13 mouse cellular contexts compared by ENCODE assay signal in genomic region chr7:142394261-142395190, GRCm38 (mm10). TPM values are rescaled to one million over a fixed set of nuclear protein-coding genes. Genes with fewer than 3 reads are reported as not detected.
DNase-seq lines count a peak whose midpoint lies in the region; ATAC-seq and TF ChIP-seq lines count a peak whose summit lies in the region.
"Had no signal": no experiment of that assay in that cellular context is flagged by ENCODE, and none has a peak within 500 bp of the region (broad histone marks: within the 10 kb centered on the region; RNA-seq: fewer than 3 reads in every experiment).

No protein-coding gene starts in this region.

- H3K27ac ChIP-seq in kidney, embryonic 16.5 days (ENCODE audit: low read length), result 0 out of 2 replicates have a peak overlapping the region, but pooled peaks have one; percentile 6
- H3K27ac ChIP-seq in MEL (ENCODE audit: control insufficient read depth, low read depth, low read length), result peak overlapping the region; percentile 84

- intact Hi-C loops in left cerebral cortex, postnatal 10 days (cut with DNase I), result no loop called here

- TF ChIP-seq CTCF in MEL (IDR thresholded peaks at IDR 0.05 in 2 of 3, conservative IDR thresholded peaks at IDR 0.05 in 1 of 3; ENCODE audit: control insufficient read depth in 1 of 3, insufficient read depth in 1 of 3, low read depth in 2 of 3, low read length in 3 of 3, poor library complexity in 1 of 3, severe bottlenecking in 1 of 3), result no peak

- no peak overlapping the region for H3K4me2 ChIP-seq in kidney, embryonic 16.5 days (replicated peaks; ENCODE audit: low read depth, low read length)

- no peak for TF ChIP-seq POLR2A in MEL (IDR thresholded peaks at IDR 0.05; ENCODE audit: control insufficient read depth in 1 of 2, insufficient read depth in 1 of 2, low read depth in 1 of 2, low read length in 2 of 2, poor library complexity in 1 of 2)

- H3K4me1 ChIP-seq in kidney, embryonic 16.5 days (ENCODE audit: insufficient read depth, low read length), result peaks cover 17% of the 10 kb centered on the region; the same call in 1 of the 2 replicates
- peaks cover 29 to 64% of the 10 kb centered on the region in 2 experiments for H3K4me1 ChIP-seq in MEL (ENCODE audit: control insufficient read depth in 1 of 2, insufficient read depth in 2 of 2, low read length in 2 of 2)

- no peak for DNase-seq in kidney, adult 9 months
- peak; percentile 77 for DNase-seq in MEL (ENCODE audit: low read depth, low spot score)
- no peak for DNase-seq in left cerebral cortex, postnatal 10 days (ENCODE audit: extremely low spot score in 1 of 2, low spot score in 2 of 2)
- no peak for DNase-seq in embryo, embryonic 10.5 days (ENCODE audit: low spot score)
- DNase-seq: kidney, adult 11 months; midbrain, embryonic 14.5 days; right cerebral cortex, postnatal 14 days had no signal

- H3K4me3 ChIP-seq in kidney, embryonic 16.5 days (ENCODE audit: low read length), result no peak overlapping the region
- no peak overlapping the region for H3K4me3 ChIP-seq in MEL (ENCODE audit: control insufficient read depth in 1 of 2, insufficient read depth in 1 of 2, low read depth in 2 of 2, low read length in 2 of 2)

- H3K9ac ChIP-seq in kidney, embryonic 16.5 days (replicated peaks; ENCODE audit: low read length), result no peak overlapping the region
- H3K9ac ChIP-seq in MEL (ENCODE audit: control insufficient read depth, low read depth, low read length, poor library complexity, severe bottlenecking), result peak overlapping the region; percentile 18; the same call in 1 of the 2 replicates

- H3K9me3 ChIP-seq in kidney, embryonic 16.5 days (ENCODE audit: low read length), result no peaks in the 10 kb centered on the region
- H3K9me3 ChIP-seq in MEL (replicated peaks; ENCODE audit: insufficient read depth, low read length), result no peaks in the 10 kb centered on the region

- no peak for TF ChIP-seq RAD21 in MEL (IDR thresholded peaks at IDR 0.05; ENCODE audit: low read depth, low read length)

- H3K36me3 ChIP-seq in kidney, embryonic 16.5 days (ENCODE audit: insufficient read depth, low read length), result no peaks in the 10 kb centered on the region
- peaks cover 0 to 34% of the 10 kb centered on the region in 2 experiments; a peak in 2 of 4 replicates for H3K36me3 ChIP-seq in MEL (ENCODE audit: control insufficient read depth in 1 of 2, insufficient read depth in 2 of 2, low read length in 2 of 2)

- H3K27me3 ChIP-seq in kidney, embryonic 16.5 days (ENCODE audit: insufficient read depth, low read length), result no peaks in the 10 kb centered on the region
- no peaks in the 10 kb centered on the region for H3K27me3 ChIP-seq in MEL (ENCODE audit: control insufficient read depth in 1 of 2, insufficient read depth in 2 of 2, low read length in 2 of 2)

- H3K79me2 ChIP-seq in MEL (ENCODE audit: control insufficient read depth, insufficient read depth, low read length, poor library complexity), result no peaks in the 10 kb centered on the region

- ATAC-seq in kidney, embryonic 16.5 days (ENCODE audit: low FRiP score, low TSS enrichment), result no peak
- ATAC-seq in granulocyte monocyte progenitor cell, adult 5-6 weeks (replicated peaks; ENCODE audit: poor library complexity, severe bottlenecking), result 0 out of 2 replicates have a peak, but pooled peaks have one; percentile 8
- peak; percentile 45 for ATAC-seq in monocyte, adult 5-6 weeks (replicated peaks; ENCODE audit: insufficient number of reproducible peaks, low FRiP score, low TSS enrichment, poor library complexity, severe bottlenecking)
- ATAC-seq: activated CD4-positive, CD25-positive, alpha-beta regulatory T cell, adult 4 months had no signal

- 59% methylated on average over 6 of the region's 6 CpGs for WGBS in kidney, embryonic 16.5 days

- peak in 1 of 2 experiments; percentile 42; a peak in 2 of 4 replicates for TF ChIP-seq EP300 in MEL (IDR thresholded peaks at IDR 0.05; ENCODE audit: low read depth in 1 of 2, low read length in 2 of 2)

TF ChIP-seq in MEL, 35 proteins besides CTCF, POLR2A, EP300 and RAD21 (continues in another document):
- no peak for TF ChIP-seq GABPA (IDR thresholded peaks at IDR 0.05; ENCODE audit: low read depth, low read length)
- TF ChIP-seq USF1 (IDR thresholded peaks at IDR 0.05; ENCODE audit: low read depth, low read length), result no peak
- TF ChIP-seq GATA1 (IDR thresholded peaks at IDR 0.05; ENCODE audit: low read depth, low read length), result 0 out of 2 replicates have a peak, but pooled peaks have one; percentile 4
- no peak for TF ChIP-seq MAFK (IDR thresholded peaks at IDR 0.05; ENCODE audit: borderline replicate concordance, low read depth, low read length)
- no peak for TF ChIP-seq SIN3A (IDR thresholded peaks at IDR 0.05; ENCODE audit: low read length)
- TF ChIP-seq E2F4 (IDR thresholded peaks at IDR 0.05; ENCODE audit: borderline replicate concordance, low read depth, low read length), result no peak
- no peak for TF ChIP-seq SMC3 (IDR thresholded peaks at IDR 0.05; ENCODE audit: low read depth, low read length)
- no peak for TF ChIP-seq BHLHE40 (IDR thresholded peaks at IDR 0.05; ENCODE audit: borderline replicate concordance, low read depth, low read length)
- no peak for TF ChIP-seq UBTF (IDR thresholded peaks at IDR 0.05; ENCODE audit: borderline replicate concordance, insufficient read depth, low read depth, low read length)
- no peak for TF ChIP-seq JUND (IDR thresholded peaks at IDR 0.05; ENCODE audit: low read depth, low read length)
- 0 out of 2 replicates have a peak, but pooled peaks have one; percentile 29 for TF ChIP-seq TBP (IDR thresholded peaks at IDR 0.05; ENCODE audit: low read depth, low read length)
- no peak for TF ChIP-seq MYB (IDR thresholded peaks at IDR 0.05; ENCODE audit: low read depth, low read length)
- peak; percentile 24; the same call in 1 of the 2 replicates for TF ChIP-seq ETS1 (IDR thresholded peaks at IDR 0.05; ENCODE audit: low read depth, low read length)
- no peak for TF ChIP-seq ZMIZ1 (IDR thresholded peaks at IDR 0.05; ENCODE audit: low read depth, low read length)
- TF ChIP-seq ZKSCAN1 (IDR thresholded peaks at IDR 0.05; ENCODE audit: low read depth, low read length), result no peak
- TF ChIP-seq TCF12 (IDR thresholded peaks at IDR 0.05; ENCODE audit: low read depth, low read length), result no peak
- TF ChIP-seq CHD2 (IDR thresholded peaks at IDR 0.05; ENCODE audit: low read length), result no peak
- TF ChIP-seq MXI1 (IDR thresholded peaks at IDR 0.05; ENCODE audit: low read depth, low read length), result no peak
- no peak for TF ChIP-seq POLR2AphosphoS2 (IDR thresholded peaks at IDR 0.05; ENCODE audit: low read length)

RNA-seq across cellular contexts. Expression of gene Ctsd, which starts 6.7 kb away (rescaled TPM):
- 398 and 453 TPM in 2 replicates for polyA plus RNA-seq in kidney, embryonic 16.5 days (2015; fragmentation: Nextera tagmentation; extraction: Ambion mirVana)
- total RNA-seq in MEL (2012; rRNA removed), result 112 and 115 TPM in 2 replicates
- 100 to 1,000 TPM in 1 of 2 experiments, 10 to 100 TPM in 1; 89.3 to 179 TPM for polyA plus RNA-seq in MEL (2012; ENCODE audit: insufficient read depth in 1 of 2, insufficient read length in 2 of 2, low read depth in 1 of 2, low replicate concordance in 2 of 2, missing spikeins in 1 of 2)
- 152 and 191 TPM in 2 replicates for total RNA-seq in granulocyte monocyte progenitor cell, adult 5-6 weeks (2014; fragmentation: Nextera tagmentation)
- 128 and 144 TPM in 2 replicates for total RNA-seq in granulocyte monocyte progenitor cell, adult 5-6 weeks (2017)
- total RNA-seq in monocyte, adult 5-6 weeks (2017), result 304 to 518 TPM (median 326 TPM) in 3 replicates
- 100 to 1,000 TPM; 244 to 255 TPM for total RNA-seq in left cerebral cortex, postnatal 10 days (2021)

RNA-seq across cellular contexts. Expression of gene Gm49369, which starts 12.1 kb away (rescaled TPM):
- polyA plus RNA-seq in kidney, embryonic 16.5 days (2015; fragmentation: Nextera tagmentation; extraction: Ambion mirVana), result 4.4 TPM in 1 of 2 replicates, not detected in the other
- 3.2 and 8.1 TPM in 2 replicates for total RNA-seq in MEL (2012; rRNA removed)
- 10 to 100 TPM in 1 of 2 experiments, not detected in 1; 15.2 TPM for polyA plus RNA-seq in MEL (2012; ENCODE audit: insufficient read depth in 1 of 2, insufficient read length in 2 of 2, low read depth in 1 of 2, low replicate concordance in 2 of 2, missing spikeins in 1 of 2)
- not detected in 2 replicates for total RNA-seq in granulocyte monocyte progenitor cell, adult 5-6 weeks (2014; fragmentation: Nextera tagmentation)
- total RNA-seq in granulocyte monocyte progenitor cell, adult 5-6 weeks (2017), result 38.0 and 63.2 TPM in 2 replicates
- 242 to 452 TPM (median 290 TPM) in 3 replicates for total RNA-seq in monocyte, adult 5-6 weeks (2017)
- 1 to 10 TPM in 1 of 2 experiments, not detected in 1; 1.9 TPM for total RNA-seq in left cerebral cortex, postnatal 10 days (2021)
- polyA plus RNA-seq: activated CD4-positive, CD25-positive, alpha-beta regulatory T cell, adult 4 months; testis, adult 2 months had no signal

RNA-seq across cellular contexts. Expression of gene Ifitm10, which starts 21.0 kb away (rescaled TPM):
- polyA plus RNA-seq in kidney, embryonic 16.5 days (2015; fragmentation: Nextera tagmentation; extraction: Ambion mirVana), result 1.8 and 2.5 TPM in 2 replicates
- not detected in 2 replicates for total RNA-seq in MEL (2012; rRNA removed)
- polyA plus RNA-seq in MEL (2012; ENCODE audit: insufficient read depth in 1 of 2, insufficient read length in 2 of 2, low read depth in 1 of 2, low replicate concordance in 2 of 2, missing spikeins in 1 of 2), result under 1 TPM in 1 of 2 experiments, not detected in 1; 0.21 TPM
- total RNA-seq in granulocyte monocyte progenitor cell, adult 5-6 weeks (2014; fragmentation: Nextera tagmentation), result 1.5 TPM in 1 of 2 replicates, not detected in the other
- total RNA-seq in granulocyte monocyte progenitor cell, adult 5-6 weeks (2017), result not detected in 2 replicates
- 10.2 to 46.5 TPM (median 13.9 TPM) in 3 replicates for total RNA-seq in monocyte, adult 5-6 weeks (2017)
- total RNA-seq in left cerebral cortex, postnatal 10 days (2021), result 10 to 100 TPM; 15.3 to 15.8 TPM
- total RNA-seq: hematopoietic stem cell, adult 5-6 weeks had no signal
- polyA plus RNA-seq: testis, adult 2 months had no signal

RNA-seq across cellular contexts. Expression of gene Syt8, which starts 40.1 kb away (rescaled TPM):
- polyA plus RNA-seq in kidney, embryonic 16.5 days (2015; fragmentation: Nextera tagmentation; extraction: Ambion mirVana), result 2.3 and 4.0 TPM in 2 replicates
- not detected in 2 replicates for total RNA-seq in MEL (2012; rRNA removed)
- polyA plus RNA-seq in MEL (2012; ENCODE audit: insufficient read depth in 1 of 2, insufficient read length in 2 of 2, low read depth in 1 of 2, low replicate concordance in 2 of 2, missing spikeins in 1 of 2), result not detected
- not detected in 2 replicates for total RNA-seq in granulocyte monocyte progenitor cell, adult 5-6 weeks (2014; fragmentation: Nextera tagmentation)
- total RNA-seq in granulocyte monocyte progenitor cell, adult 5-6 weeks (2017), result not detected in 2 replicates
- not detected in 3 replicates for total RNA-seq in monocyte, adult 5-6 weeks (2017)
- total RNA-seq in left cerebral cortex, postnatal 10 days (2021), result not detected
- total RNA-seq: hematopoietic stem cell, adult 5-6 weeks had no signal
- polyA plus RNA-seq: activated CD4-positive, CD25-positive, alpha-beta regulatory T cell, adult 4 months; midbrain, embryonic 14.5 days had no signal

RNA-seq across cellular contexts. Expression of gene Tnni2, which starts 47.1 kb away (rescaled TPM):
- polyA plus RNA-seq in kidney, embryonic 16.5 days (2015; fragmentation: Nextera tagmentation; extraction: Ambion mirVana), result 11.9 and 12.0 TPM in 2 replicates
- total RNA-seq in MEL (2012; rRNA removed), result not detected in 2 replicates
- under 1 TPM in 1 of 2 experiments, not detected in 1; 0.84 TPM for polyA plus RNA-seq in MEL (2012; ENCODE audit: insufficient read depth in 1 of 2, insufficient read length in 2 of 2, low read depth in 1 of 2, low replicate concordance in 2 of 2, missing spikeins in 1 of 2)
- 5.6 and 6.0 TPM in 2 replicates for total RNA-seq in granulocyte monocyte progenitor cell, adult 5-6 weeks (2014; fragmentation: Nextera tagmentation)
- 3.0 and 8.1 TPM in 2 replicates for total RNA-seq in granulocyte monocyte progenitor cell, adult 5-6 weeks (2017)
- 7.5 to 20.6 TPM (median 11.3 TPM) in 3 replicates for total RNA-seq in monocyte, adult 5-6 weeks (2017)
- under 1 TPM in 1 of 2 experiments, not detected in 1; 0.83 TPM for total RNA-seq in left cerebral cortex, postnatal 10 days (2021)
- polyA plus RNA-seq: activated CD4-positive, CD25-positive, alpha-beta regulatory T cell, adult 4 months; midbrain, embryonic 14.5 days; testis, adult 2 months had no signal
